Mouse (Mus musculus) stomach, postnatal 0 days (tissue): ENCODE results near the gene Paqr7. TPM values are rescaled to one million over a fixed set of nuclear protein-coding genes. Genes with fewer than 3 reads are reported as not detected.
"Not testable (repeated sequence)": the region's sequence is repeated elsewhere in the genome, so short reads cannot be mapped to it uniquely, and the experiment has no call there.

ENCODE experiments used
- ATAC-seq: fragments of 200-750 bp; cut with Nextera tagmentation; 2 replicates; pipeline ENCODE4 v1.8.0; 2017; ENCODE audit not compliant: low FRiP score, low TSS enrichment
- DNase-seq: peaks from one replicate; pipeline ENCODE4 v3.0.0-alpha.2; 2016; ENCODE audit warnings: low spot score
- H3K27ac ChIP-seq: fragments of 300-500 bp; sonication (generic); replicated peaks from 2 replicates; pipeline ENCODE4 v1.5.1; 2014; ENCODE audit warnings: mild to moderate bottlenecking, control low read depth
- H3K27me3 ChIP-seq: fragments of 300-500 bp; sonication (generic); 2 replicates; pipeline ENCODE4 v1.6.1; 2014; ENCODE audit warnings: low read length; ENCODE audit not compliant: control insufficient read depth, insufficient read depth
- H3K36me3 ChIP-seq: fragments of 300-500 bp; sonication (generic); 2 replicates; pipeline ENCODE4 v1.6.1; 2014; ENCODE audit warnings: low read length, mixed read lengths; ENCODE audit not compliant: control insufficient read depth, insufficient read depth
- H3K4me1 ChIP-seq: fragments of 300-500 bp; sonication (generic); replicated peaks from 2 replicates; pipeline ENCODE4 v1.6.1; 2014; ENCODE audit warnings: antibody characterized with exemption; ENCODE audit not compliant: control insufficient read depth, insufficient read depth
- H3K4me2 ChIP-seq: fragments of 300-500 bp; sonication (generic); replicated peaks from 2 replicates; pipeline ENCODE4 v1.6.1; 2014; ENCODE audit warnings: low read depth, mild to moderate bottlenecking, control low read depth, moderate library complexity
- H3K4me3 ChIP-seq: fragments of 300-500 bp; sonication (generic); 2 replicates; pipeline ENCODE4 v1.5.1; 2014; ENCODE audit warnings: low read depth, low read length, control low read depth
- H3K9ac ChIP-seq: fragments of 300-500 bp; sonication (generic); 2 replicates; pipeline ENCODE4 v1.6.1; 2014; ENCODE audit warnings: mild to moderate bottlenecking, low read length, control low read depth, mixed read lengths
- H3K9me3 ChIP-seq: fragments of 300-500 bp; sonication (generic); 2 replicates; pipeline ENCODE4 v1.6.1; 2016; ENCODE audit warnings: low read length; ENCODE audit not compliant: control insufficient read depth
- CTCF ChIP-seq: IDR thresholded peaks from 2 replicates; pipeline ENCODE4 v1.5.1; 2016; ENCODE audit warnings: antibody characterized with exemption, low read depth, mild to moderate bottlenecking, moderate library complexity
- EP300 ChIP-seq: optimal IDR thresholded peaks from 2 replicates; pipeline ENCODE3; 2016; ENCODE audit warnings: antibody characterized with exemption
- whole genome bisulfite sequencing: fragments of 180-500 bp; shearing (Covaris S2); extraction: QIAGEN DNeasy Blood & Tissue Kit; methylation state at CpG from one replicate; pipeline ENCODE4 v1.1.7; 2014; 5-methylcytosine and 5-hydroxymethylcytosine counted together
- polyA plus RNA-seq: library from polyadenylated mRNA; unstranded; fragments of >200 nt; fragmentation: Nextera tagmentation; extraction: Ambion mirVana; gene quantifications from 2 replicates; pipeline ENCODE4 v1.2.1, GENCODE M21; 2015

The Paqr7 gene
- polyA plus RNA-seq, 1 experiment from 2014 or later = 51.8 TPM

- Histone ChIP-seq H3K4me2 (no peak overlapping the region), H3K27ac (peak overlapping the region; percentile 83), H3K36me3 (no peaks in the 10 kb centered on the region), H3K4me1 (peaks cover 10% of the 10 kb centered on the region), H3K27me3 (no peaks in the 10 kb centered on the region), H3K9me3 (no peaks in the 10 kb centered on the region), H3K4me3 (no peak overlapping the region), H3K9ac (no peak overlapping the region)
- 57% methylated on average over 16 of the region's 16 CpGs for WGBS
- peak; percentile 82 for DNase-seq
- TF ChIP-seq CTCF = no peak
- ATAC-seq = peak; percentile 87
Observed at GRCm38 (mm10) chr4:134494780-134495545, 1.5 kb upstream of the Paqr7 start.

- DNase-seq (no peak), ATAC-seq (no peak)
- H3K4me3 ChIP-seq = no peak overlapping the region
- TF ChIP-seq EP300 (no peak), CTCF (no peak)
- H3K9ac ChIP-seq = no peak overlapping the region
- H3K9me3 ChIP-seq = no peaks in the 10 kb centered on the region
- H3K36me3 ChIP-seq = no peaks in the 10 kb centered on the region
- no peaks in the 10 kb centered on the region for H3K27me3 ChIP-seq
- peak overlapping the region; percentile 83 for H3K27ac ChIP-seq
- peaks cover 10% of the 10 kb centered on the region for H3K4me1 ChIP-seq
- H3K4me2 ChIP-seq = no peak overlapping the region
- 55% methylated on average over 5 of the region's 5 CpGs for WGBS
Observed at GRCm38 (mm10) chr4:134495546-134495923, 962 bp upstream of the Paqr7 start.

- H3K4me3 ChIP-seq = peak overlapping the region; percentile 52
- 8% methylated on average over 6 of the region's 6 CpGs for WGBS
- no peaks in the 10 kb centered on the region for H3K27me3 ChIP-seq
- peak overlapping the region; percentile 90 for H3K4me2 ChIP-seq
- DNase-seq = no peak
- H3K9ac ChIP-seq = peak overlapping the region; percentile 65
- ATAC-seq = peak; percentile 13
- peak overlapping the region; percentile 83 for H3K27ac ChIP-seq
- no peaks in the 10 kb centered on the region for H3K36me3 ChIP-seq
- H3K4me1 ChIP-seq = peaks cover 10% of the 10 kb centered on the region
- no peaks in the 10 kb centered on the region for H3K9me3 ChIP-seq
- TF ChIP-seq CTCF (no peak), EP300 (no peak)
Observed at GRCm38 (mm10) chr4:134497223-134497622, 726 bp downstream of the Paqr7 start.

- H3K4me3 ChIP-seq = peak overlapping the region; percentile 52; the same call in 1 of the 2 replicates
- peak; percentile 43 for DNase-seq
- TF ChIP-seq EP300 (no peak), CTCF (no peak)
- no peaks in the 10 kb centered on the region for H3K36me3 ChIP-seq
- 61% methylated on average over 12 of the region's 12 CpGs for WGBS
- no peaks in the 10 kb centered on the region for H3K9me3 ChIP-seq
- no peak for ATAC-seq
- peak overlapping the region; percentile 65; the same call in 1 of the 2 replicates for H3K9ac ChIP-seq
- H3K27ac ChIP-seq = peak overlapping the region; percentile 83
- H3K4me2 ChIP-seq = peak overlapping the region; percentile 90
- no peaks in the 10 kb centered on the region for H3K27me3 ChIP-seq
- peaks cover 10% of the 10 kb centered on the region for H3K4me1 ChIP-seq
Observed at GRCm38 (mm10) chr4:134497986-134498731, 1.7 kb downstream of the Paqr7 start.

GRCm38 (mm10) chr4:134498983-134499382 lies 2.5 kb downstream of the Paqr7 start:
- not testable (repeated sequence) for DNase-seq, H3K9me3 ChIP-seq, H3K4me2 ChIP-seq, H3K4me3 ChIP-seq, ATAC-seq, H3K9ac ChIP-seq, H3K36me3 ChIP-seq, H3K27me3 ChIP-seq, H3K27ac ChIP-seq
- 74% methylated on average over 6 of the region's 6 CpGs for WGBS
- H3K4me1 ChIP-seq = peaks cover 10% of the 10 kb centered on the region

GRCm38 (mm10) chr4:134501095-134501494 lies 4.6 kb downstream of the Paqr7 start:
- H3K27me3 ChIP-seq = no peaks in the 10 kb centered on the region
- no peaks in the 10 kb centered on the region for H3K36me3 ChIP-seq
- DNase-seq (no peak), ATAC-seq (no peak)
- H3K4me3 ChIP-seq = no peak overlapping the region
- H3K4me2 ChIP-seq = no peak overlapping the region
- 0 out of 2 replicates have a peak, but pooled peaks cover 4% of the 10 kb centered on the region for H3K4me1 ChIP-seq
- H3K9ac ChIP-seq = no peak overlapping the region
- no peak for TF ChIP-seq EP300
- no peak for TF ChIP-seq CTCF
- no peak overlapping the region for H3K27ac ChIP-seq
- 93% methylated on average over 6 of the region's 6 CpGs for WGBS
- H3K9me3 ChIP-seq = no peaks in the 10 kb centered on the region
